Mouse (Mus musculus) activated CD4-positive, CD25-positive, alpha-beta regulatory T cell, adult 4 months (primary cell): ENCODE data around the gene Btbd35f28. TPM values are rescaled to one million over a fixed set of nuclear protein-coding genes. Genes with fewer than 3 reads are reported as not detected.
"Not testable (repeated sequence)": the region's sequence is repeated elsewhere in the genome, so short reads cannot be mapped to it uniquely, and the experiment has no call there.

Experiments used
- ATAC-seq: one replicate; pipeline ENCODE4 v1.8.0; 2017
- polyA plus RNA-seq, 2 experiments: library from polyadenylated mRNA; unstranded; fragments of 100-300 nt; shearing (Covaris generic); gene quantifications; one replicate each; pipeline ENCODE4 v1.2.1; 2017

Gene Btbd35f28
- not detected for polyA plus RNA-seq

GRCm38 (mm10) chrX:4196276-4196675, at the start of gene Btbd35f28:
TSS of gene Btbd35f28 (plus strand) at chrX:4196576.
- ATAC-seq = not testable (repeated sequence)

Other genes starting within 250 kb of the Btbd35f28 start
- not detected for gene Btbd35f16, start 239.6 kb upstream of the Btbd35f28 start, polyA plus RNA-seq
- not detected for gene Btbd35f3, start 158.9 kb upstream of the Btbd35f28 start, polyA plus RNA-seq
- gene Btbd35f20, start 94.7 kb downstream of the Btbd35f28 start, polyA plus RNA-seq = not detected
- gene Btbd35f17, start 174.1 kb downstream of the Btbd35f28 start, polyA plus RNA-seq = not detected